Mouse (Mus musculus) G1E (cell line): ENCODE results near the gene Ctsk. TPM values are rescaled to one million over a fixed set of nuclear protein-coding genes. Genes with fewer than 3 reads are reported as not detected.

Experiments used
- ATAC-seq: 2 replicates; pipeline ENCODE4 v1.8.0; 2016; ENCODE audit warnings: mild to moderate bottlenecking; ENCODE audit not compliant: insufficient number of reproducible peaks, poor library complexity, low FRiP score, severe bottlenecking; ENCODE audit errors: extremely low read depth
- DNase-seq: peaks from one replicate; pipeline ENCODE4 v3.0.0; 2012; ENCODE audit warnings: low spot score
- H3K27me3 ChIP-seq: 2 replicates; pipeline ENCODE4 v1.6.1; 2012; ENCODE audit warnings: mild to moderate bottlenecking, low read length, inconsistent platforms; ENCODE audit not compliant: insufficient read depth
- H3K36me3 ChIP-seq: replicated peaks from 2 replicates; pipeline ENCODE3; 2012; ENCODE audit warnings: mild to moderate bottlenecking, inconsistent platforms
- H3K4me1 ChIP-seq: 2 replicates; pipeline ENCODE4 v1.6.1; 2012; ENCODE audit warnings: low read depth, low read length, inconsistent platforms, mixed read lengths; ENCODE audit not compliant: insufficient read depth
- H3K4me3 ChIP-seq: 2 replicates; pipeline ENCODE4 v1.5.1; 2012; ENCODE audit warnings: low read depth, mild to moderate bottlenecking, inconsistent platforms, low read length, moderate library complexity, mixed read lengths
- H3K9me3 ChIP-seq: replicated peaks from 2 replicates; pipeline ENCODE4 v1.6.1; 2012; ENCODE audit warnings: inconsistent platforms
- CTCF ChIP-seq: IDR thresholded peaks from 2 replicates; pipeline ENCODE4 v1.5.1; 2012; ENCODE audit warnings: low read depth, low read length, inconsistent platforms, mixed read lengths
- GATA1 ChIP-seq: IDR thresholded peaks from 2 replicates; pipeline ENCODE4 v1.6.1; 2012; ENCODE audit warnings: borderline replicate concordance, low read length, inconsistent platforms, mixed read lengths
- GATA2 ChIP-seq: IDR thresholded peaks from 2 replicates; pipeline ENCODE4 v1.6.1; 2012; ENCODE audit warnings: low read depth, low read length, inconsistent platforms, borderline replicate concordance
- POLR2AphosphoS5 ChIP-seq: IDR thresholded peaks from 2 replicates; pipeline ENCODE4 v1.6.1; 2012; ENCODE audit warnings: low read depth, low read length, inconsistent platforms; ENCODE audit not compliant: insufficient replicate concordance
- TAL1 ChIP-seq: conservative IDR thresholded peaks from 2 replicates; pipeline ENCODE4 v1.6.1; 2012; ENCODE audit warnings: low read depth, low read length, inconsistent platforms, mixed read lengths
- polyA plus RNA-seq: library from polyadenylated mRNA; stranded (reverse); fragments of >175 nt; gene quantifications from 2 replicates; pipeline ENCODE4 v1.2.3, GENCODE M21; 2012
- total RNA-seq, 2 experiments: library from RNA; stranded (forward) in 1 of 2; stranded (reverse) in 1 of 2; fragments of 200-1000 nt in 1 of 2; fragments of >200 nt in 1 of 2; fragmentation: Nextera tagmentation in 1 of 2; gene quantifications; 2 replicates each; pipeline ENCODE4 v1.2.3; 2014 to 2017

The Ctsk gene
- total and polyA plus RNA-seq, 3 experiments = 0.16 TPM; not detected in 2

- peak overlapping the region; percentile 46; the same call in 1 of the 2 replicates for H3K4me3 ChIP-seq
- ATAC-seq (peak; percentile 23; the same call in 1 of the 2 replicates), DNase-seq (peak; percentile 45)
- peaks cover 78% of the 10 kb centered on the region for H3K4me1 ChIP-seq
- TF ChIP-seq TAL1 = no peak
- no peak for TF ChIP-seq CTCF
- TF ChIP-seq POLR2AphosphoS5 = no peak
- no peak for TF ChIP-seq GATA2
- no peak for TF ChIP-seq GATA1
- no peaks in the 10 kb centered on the region for H3K36me3 ChIP-seq
- 0 out of 2 replicates have a peak, but pooled peaks cover under 1% of the 10 kb centered on the region for H3K27me3 ChIP-seq
- no peaks in the 10 kb centered on the region for H3K9me3 ChIP-seq
Observed at GRCm38 (mm10) chr3:95518891-95519290, 19.8 kb downstream of the Ctsk start.

DNA sequence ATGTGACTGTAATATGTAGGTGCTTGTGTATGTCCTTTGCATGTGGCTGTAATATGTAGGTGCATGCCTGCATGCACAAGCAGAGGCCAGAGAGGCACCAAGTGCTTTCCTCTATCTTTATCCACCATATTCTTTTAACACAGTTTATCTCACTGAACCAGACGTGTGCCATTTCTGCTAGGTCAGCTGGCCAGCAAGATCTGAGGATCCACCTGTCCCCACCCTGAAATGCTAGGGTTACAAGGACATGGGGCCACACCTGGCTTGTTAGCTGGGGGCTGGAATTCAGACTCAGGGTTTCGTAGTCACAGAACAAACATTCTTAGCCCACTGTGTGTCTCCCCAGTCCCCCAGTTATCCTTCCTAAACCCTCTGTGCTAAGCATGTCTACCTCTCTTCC, 20.3 kb downstream of the Ctsk start:
- no peaks in the 10 kb centered on the region for H3K9me3 ChIP-seq
- DNase-seq = peak; percentile 24
- peaks cover 80% of the 10 kb centered on the region for H3K4me1 ChIP-seq
- peak overlapping the region; percentile 37; the same call in 1 of the 2 replicates for H3K4me3 ChIP-seq
- no peaks in the 10 kb centered on the region for H3K36me3 ChIP-seq
- H3K27me3 ChIP-seq = peaks cover 4% of the 10 kb centered on the region; the same call in 1 of the 2 replicates
- peak; percentile 98 for TF ChIP-seq TAL1
- TF ChIP-seq POLR2AphosphoS5 = no peak
- ATAC-seq = peak; percentile 86

GRCm38 (mm10) chr3:95520100-95520499, 21.0 kb downstream of the Ctsk start:
- Histone ChIP-seq H3K9me3 (no peaks in the 10 kb centered on the region), H3K27me3 (peaks cover 4% of the 10 kb centered on the region), H3K4me1 (peaks cover 81% of the 10 kb centered on the region), H3K36me3 (no peaks in the 10 kb centered on the region), H3K4me3 (no peak overlapping the region)
- ATAC-seq (no peak), DNase-seq (no peak)
- TF ChIP-seq TAL1 (no peak), GATA2 (no peak), POLR2AphosphoS5 (no peak), GATA1 (no peak), CTCF (no peak)

DNA sequence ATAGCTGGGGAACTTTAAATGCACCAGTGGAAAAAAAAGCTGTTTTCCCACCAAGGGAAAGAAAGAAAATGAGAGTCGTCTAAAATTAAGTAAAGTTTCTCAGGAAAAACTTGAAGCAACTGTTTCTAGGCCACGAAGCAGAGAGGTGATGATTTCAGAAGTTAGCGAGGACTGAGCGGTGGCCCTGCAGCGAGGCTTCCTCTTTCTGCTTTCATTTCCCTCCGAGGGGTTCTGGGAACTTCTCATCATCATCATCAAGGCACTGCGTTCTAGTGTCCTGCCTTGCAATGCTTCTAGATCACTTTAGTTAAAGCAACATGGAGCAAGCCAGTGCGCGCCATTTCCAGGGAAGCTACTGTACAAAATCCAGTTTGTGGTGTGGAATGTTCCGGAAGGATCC, 22.1 kb downstream of the Ctsk start:
- Histone ChIP-seq H3K4me1 (peaks cover 75% of the 10 kb centered on the region), H3K27me3 (peaks cover 4% of the 10 kb centered on the region), H3K4me3 (no peak overlapping the region), H3K36me3 (no peaks in the 10 kb centered on the region), H3K9me3 (no peaks in the 10 kb centered on the region)
- TF ChIP-seq GATA2 = no peak
- no peak for TF ChIP-seq POLR2AphosphoS5
- TF ChIP-seq CTCF = no peak
- TF ChIP-seq TAL1 = no peak
- no peak for TF ChIP-seq GATA1
- ATAC-seq = no peak
- peak; percentile 21 for DNase-seq

GRCm38 (mm10) chr3:95523662-95524061, 24.6 kb downstream of the Ctsk start:
- no peaks in the 10 kb centered on the region for H3K9me3 ChIP-seq
- TF ChIP-seq GATA2 (no peak), POLR2AphosphoS5 (no peak), GATA1 (no peak), CTCF (no peak), TAL1 (no peak)
- ATAC-seq (no peak), DNase-seq (no peak)
- H3K4me3 ChIP-seq = no peak overlapping the region
- H3K36me3 ChIP-seq = no peaks in the 10 kb centered on the region
- H3K4me1 ChIP-seq = peaks cover 58% of the 10 kb centered on the region
- H3K27me3 ChIP-seq = peaks cover 8% of the 10 kb centered on the region

GRCm38 (mm10) chr3:95524673-95525072, 25.6 kb downstream of the Ctsk start:
- Histone ChIP-seq H3K27me3 (peaks cover 12% of the 10 kb centered on the region), H3K9me3 (no peaks in the 10 kb centered on the region), H3K36me3 (no peaks in the 10 kb centered on the region), H3K4me1 (peaks cover 48% of the 10 kb centered on the region), H3K4me3 (no peak overlapping the region)
- TF ChIP-seq TAL1 (no peak), CTCF (no peak), GATA2 (no peak), GATA1 (no peak), POLR2AphosphoS5 (no peak)
- DNase-seq = no peak
- ATAC-seq = no peak

GRCm38 (mm10) chr3:95526111-95526510, 27.1 kb downstream of the Ctsk start:
- no peaks in the 10 kb centered on the region for H3K36me3 ChIP-seq
- H3K4me3 ChIP-seq = no peak overlapping the region
- H3K4me1 ChIP-seq = peaks cover 35% of the 10 kb centered on the region
- DNase-seq (no peak), ATAC-seq (no peak)
- no peaks in the 10 kb centered on the region for H3K9me3 ChIP-seq
- H3K27me3 ChIP-seq = peaks cover 18% of the 10 kb centered on the region
- no peak for TF ChIP-seq GATA2
- TF ChIP-seq GATA1 = no peak
- TF ChIP-seq POLR2AphosphoS5 = no peak
